Mouse (Mus musculus) bone marrow, adult 2 months (tissue): ENCODE results near the gene Nudt5.

Experiments used
- CTCF ChIP-seq: fragments of 200-500 bp; IDR thresholded peaks from 2 replicates; pipeline ENCODE4 v1.5.1; 2011; ENCODE audit warnings: low read length, control low read depth; ENCODE audit not compliant: control insufficient read depth, insufficient read depth
- POLR2A ChIP-seq: fragments of 200-500 bp; IDR thresholded peaks from 2 replicates; pipeline ENCODE4 v1.6.1; 2011; ENCODE audit warnings: low read depth, mild to moderate bottlenecking, control low read depth, low read length, borderline replicate concordance; ENCODE audit not compliant: control insufficient read depth

DNA sequence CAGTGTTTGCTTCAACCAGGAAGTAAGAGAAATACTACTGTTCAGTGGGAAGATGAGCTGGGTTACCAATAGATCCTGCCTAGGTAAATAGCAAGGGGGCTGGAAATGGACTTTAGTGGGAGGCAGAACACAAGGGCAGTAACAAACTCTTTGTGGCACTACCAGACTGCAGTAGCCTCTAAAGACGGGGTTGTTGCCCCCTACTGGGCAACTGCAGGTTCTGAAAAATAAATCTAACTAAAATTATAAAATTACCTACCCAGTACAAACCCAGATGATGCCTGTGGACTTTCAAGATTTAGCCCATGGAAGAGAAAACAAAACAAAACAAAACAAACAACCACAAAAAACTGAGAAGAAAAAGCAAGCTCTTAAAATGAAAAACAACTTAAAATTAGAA lies 20.6 kb upstream of the Nudt5 start:
- TF ChIP-seq POLR2A (no peak), CTCF (0 out of 2 replicates have a peak, but pooled peaks have one; percentile 21)
